Comparison of ENCODE assay signal across 10 mouse cellular contexts in genomic region chr8:48451247-48451635, GRCm38 (mm10).
A peak's percentile ranks its signal among the peaks of the same experiment; 100 is the strongest.
DNase-seq lines count a peak whose midpoint lies in the region; ATAC-seq and TF ChIP-seq lines count a peak whose summit lies in the region.
"Had no signal": no experiment of that assay in that cellular context is flagged by ENCODE, and none has a peak within 500 bp of the region (broad histone marks: within the 10 kb centered on the region; RNA-seq: fewer than 3 reads in every experiment).

No protein-coding gene starts in this region.

- peak overlapping the region; percentile 20; the same call in 1 of the 2 replicates for H3K4me2 ChIP-seq in lung, embryonic 15.5 days
- H3K4me2 ChIP-seq in limb, embryonic 13.5 days (replicated peaks) = peak overlapping the region; percentile 56

- no peak overlapping the region for H3K9ac ChIP-seq in lung, embryonic 15.5 days
- H3K9ac ChIP-seq in limb, embryonic 13.5 days = peak overlapping the region; percentile 36

- WGBS in lung, embryonic 15.5 days = 31% methylated on average over 7 of the region's 7 CpGs
- 38% methylated on average over 7 of the region's 7 CpGs for WGBS in lung, adult 2 months
- 11% methylated on average over 7 of the region's 7 CpGs for WGBS in limb, embryonic 13.5 days

- no peak overlapping the region for H3K27ac ChIP-seq in lung, embryonic 15.5 days
- peak overlapping the region; percentile 69 for H3K27ac ChIP-seq in limb, embryonic 13.5 days

- ATAC-seq in lung, embryonic 15.5 days (ENCODE audit: borderline replicate concordance, extremely low read depth, low FRiP score, low TSS enrichment) = no peak
- 0 out of 2 replicates have a peak, but pooled peaks have one; percentile 11 for ATAC-seq in limb, embryonic 13.5 days (ENCODE audit: low FRiP score, low read depth)

- no peak for TF ChIP-seq POLR2A in lung, adult 2 months (IDR thresholded peaks at IDR 0.05; ENCODE audit: borderline replicate concordance, extremely low read depth, low read depth, low read length)

- peaks cover 6% of the 10 kb centered on the region; the same call in 1 of the 2 replicates for H3K4me1 ChIP-seq in lung, embryonic 15.5 days
- no peaks in the 10 kb centered on the region for H3K4me1 ChIP-seq in lung, adult 2 months (ENCODE audit: control insufficient read depth, insufficient read depth, low read length)
- H3K4me1 ChIP-seq in limb, embryonic 13.5 days = peaks cover 37% of the 10 kb centered on the region

- no peaks in the 10 kb centered on the region for H3K27me3 ChIP-seq in lung, embryonic 15.5 days
- H3K27me3 ChIP-seq in limb, embryonic 13.5 days = no peaks in the 10 kb centered on the region

- TF ChIP-seq CTCF in lung, adult 2 months (IDR thresholded peaks at IDR 0.05; ENCODE audit: insufficient read depth, low read length) = no peak

- no peak overlapping the region for H3K4me3 ChIP-seq in lung, embryonic 15.5 days
- no peak overlapping the region for H3K4me3 ChIP-seq in lung, adult 2 months (replicated peaks; ENCODE audit: extremely low read depth, low read depth, low read length)
- H3K4me3 ChIP-seq in limb, embryonic 13.5 days = peak overlapping the region; percentile 23

- H3K9me3 ChIP-seq in lung, embryonic 15.5 days = no peaks in the 10 kb centered on the region
- H3K9me3 ChIP-seq in limb, embryonic 13.5 days = no peaks in the 10 kb centered on the region

- no peaks in the 10 kb centered on the region for H3K36me3 ChIP-seq in lung, embryonic 15.5 days
- H3K36me3 ChIP-seq in limb, embryonic 13.5 days = no peaks in the 10 kb centered on the region

- peak; percentile 36 for DNase-seq in embryo, embryonic 10.5 days (ENCODE audit: low spot score)
- DNase-seq in embryo, embryonic 10 days (ENCODE audit: low spot score) = no peak
- no peak for DNase-seq in lung, adult 2 months
- no peak for DNase-seq in testis, postnatal 14 days (ENCODE audit: low spot score)
- DNase-seq in cerebellum, adult 18-20 months = no peak
- DNase-seq in kidney, adult 11 months = no peak
- DNase-seq: right cerebral cortex, postnatal 4 days; thymus, postnatal 25 days had no signal
